Mouse (Mus musculus) myocyte (in vitro differentiated cells): ENCODE results near the gene Olfr1216. TPM values are rescaled to one million over a fixed set of nuclear protein-coding genes. Genes with fewer than 3 reads are reported as not detected.
"Not testable (repeated sequence)": the region's sequence is repeated elsewhere in the genome, so short reads cannot be mapped to it uniquely, and the experiment has no call there.

ENCODE experiments used
- H3K27me3 ChIP-seq: one replicate; pipeline ENCODE4 v1.6.1; 2011; ENCODE audit not compliant: control insufficient read depth, insufficient read depth, insufficient read length
- H3K36me3 ChIP-seq: one replicate; pipeline ENCODE4 v1.6.1; 2011; ENCODE audit not compliant: control insufficient read depth, insufficient read depth
- H3K4me2 ChIP-seq: one replicate; pipeline ENCODE4 v1.6.1; 2011; ENCODE audit warnings: low read depth, control low read depth
- H3K4me3 ChIP-seq: one replicate; pipeline ENCODE4 v1.5.1; 2011; ENCODE audit warnings: mild to moderate bottlenecking, control low read depth, moderate library complexity
- H3K79me2 ChIP-seq: one replicate; pipeline ENCODE4 v1.6.1; 2011; ENCODE audit not compliant: control insufficient read depth, insufficient read depth
- H3ac ChIP-seq: one replicate; pipeline ENCODE4 v1.6.1; 2011; ENCODE audit not compliant: control insufficient read depth, insufficient read length
- CEBPB ChIP-seq: IDR thresholded peaks from 2 replicates; pipeline ENCODE4 v1.6.1; 2011; ENCODE audit warnings: mild to moderate bottlenecking, moderate library complexity; ENCODE audit not compliant: poor library complexity, insufficient read depth, severe bottlenecking
- E2F4 ChIP-seq: IDR thresholded peaks from one replicate; pipeline ENCODE4 v1.6.1; 2011; ENCODE audit warnings: mild to moderate bottlenecking, control low read depth, moderate library complexity; ENCODE audit not compliant: insufficient read depth
- MAX ChIP-seq: IDR thresholded peaks from one replicate; pipeline ENCODE4 v1.6.1; 2011; ENCODE audit warnings: low read depth, mild to moderate bottlenecking, control low read depth
- MYOD1 ChIP-seq, 3 experiments: IDR thresholded peaks; one replicate each; pipeline ENCODE4 v1.6.1; 2011; ENCODE audit warnings: control low read depth in 2 of 3, low read depth in 2 of 3, mild to moderate bottlenecking in 2 of 3, moderate library complexity in 1 of 3; ENCODE audit not compliant: insufficient read length in 2 of 3, control insufficient read depth in 1 of 3
- MYOG ChIP-seq, 3 experiments: IDR thresholded peaks; one replicate each; pipeline ENCODE4 v1.6.1; 2011; ENCODE audit warnings: control low read depth in 2 of 3, low read depth in 2 of 3, mild to moderate bottlenecking in 2 of 3; ENCODE audit not compliant: insufficient read length in 2 of 3, control insufficient read depth in 1 of 3, insufficient read depth in 1 of 3
- POLR2A ChIP-seq: IDR thresholded peaks from one replicate; pipeline ENCODE4 v1.6.1; 2011; ENCODE audit warnings: low read depth, mild to moderate bottlenecking, control low read depth, moderate library complexity; ENCODE audit not compliant: insufficient read length
- POLR2AphosphoS2 ChIP-seq: IDR thresholded peaks from one replicate; pipeline ENCODE4 v1.6.1; 2011; ENCODE audit warnings: low read depth, control low read depth; ENCODE audit not compliant: insufficient read length
- REST ChIP-seq: IDR thresholded peaks from one replicate; pipeline ENCODE4 v1.6.1; 2011; ENCODE audit warnings: mild to moderate bottlenecking, control low read depth, moderate library complexity; ENCODE audit not compliant: insufficient read depth, insufficient read length
- SRF ChIP-seq: IDR thresholded peaks from one replicate; pipeline ENCODE4 v1.6.1; 2011; ENCODE audit warnings: low read depth; ENCODE audit not compliant: control insufficient read depth, insufficient read length
- TCF12 ChIP-seq: IDR thresholded peaks from one replicate; pipeline ENCODE4 v1.6.1; 2011; ENCODE audit warnings: mild to moderate bottlenecking, control low read depth; ENCODE audit not compliant: poor library complexity, insufficient read depth, severe bottlenecking
- TCF3 ChIP-seq: IDR thresholded peaks from one replicate; pipeline ENCODE4 v1.6.1; 2011; ENCODE audit warnings: low read depth, control low read depth; ENCODE audit not compliant: insufficient read length
- USF1 ChIP-seq: IDR thresholded peaks from one replicate; pipeline ENCODE4 v1.6.1; 2011; ENCODE audit warnings: low read depth, mild to moderate bottlenecking, control low read depth, moderate library complexity
- polyA plus RNA-seq: library from polyadenylated mRNA; unstranded; fragments of >200 nt; fragmentation: generic; extraction: Trizol; gene quantifications from one replicate; pipeline ENCODE4 v1.2.1, GENCODE M21; 2012; ENCODE audit warnings: missing spikeins

Olfr1216 gene
- not detected for polyA plus RNA-seq

DNA sequence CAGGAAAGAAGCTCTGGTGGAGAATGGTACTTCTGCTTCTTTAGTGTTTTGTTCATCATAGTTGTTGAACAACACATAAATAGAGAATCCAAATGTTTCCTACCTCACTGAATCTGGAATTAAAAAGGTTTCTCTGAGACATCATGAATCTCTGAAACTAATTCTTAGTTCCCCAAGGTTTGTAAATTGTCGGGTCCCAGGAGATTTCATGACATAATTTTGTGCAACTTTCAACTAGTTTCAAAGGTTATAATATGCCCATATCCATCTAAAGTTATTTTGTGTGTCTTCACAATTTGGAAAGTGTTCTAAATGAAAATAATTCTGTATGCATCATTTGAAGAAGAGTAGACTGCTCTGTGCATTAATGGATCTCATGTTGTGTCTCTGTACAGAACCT lies at the start of gene Olfr1216:
TSS of gene Olfr1216 (minus strand) at position 101 of the 400 bp plus-strand sequence.
- Histone ChIP-seq H3K27me3 (no peaks in the 10 kb centered on the region), H3K79me2 (no peaks in the 10 kb centered on the region), H3ac (no peak within 1 kb of the TSS), H3K4me2 (no peak within 1 kb of the TSS), H3K36me3 (no peaks in the 10 kb centered on the region), H3K4me3 (no peak within 1 kb of the TSS)
- no peak for TF ChIP-seq REST

DNA sequence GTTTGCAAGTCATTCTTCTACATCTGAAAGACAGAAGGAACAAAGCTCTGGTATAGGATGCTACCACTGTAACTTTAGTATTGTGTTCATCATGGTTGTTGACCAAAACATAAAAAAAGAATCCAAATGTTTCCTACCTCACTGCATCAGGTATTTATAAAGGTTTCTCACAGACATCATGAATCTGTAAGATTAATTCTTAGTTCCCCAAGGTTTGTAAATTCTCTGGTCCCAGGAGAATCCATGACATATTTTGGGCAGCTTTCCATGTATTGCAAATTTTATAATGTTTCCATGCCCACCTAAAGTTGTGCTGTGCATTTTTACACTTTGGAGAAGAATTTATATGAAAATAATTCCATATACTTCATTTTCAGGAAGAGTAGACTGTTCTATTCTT lies 42.9 kb upstream of the Olfr1216 start, which contains the start of gene Olfr1218:
TSS of gene Olfr1218 (minus strand) at position 101 of the 400 bp plus-strand sequence.
- Histone ChIP-seq H3K4me2 (no peak within 1 kb of the TSS), H3K4me3 (no peak within 1 kb of the TSS), H3K36me3 (no peaks in the 10 kb centered on the region), H3ac (no peak within 1 kb of the TSS), H3K27me3 (no peaks in the 10 kb centered on the region), H3K79me2 (no peaks in the 10 kb centered on the region)
- no peak for TF ChIP-seq USF1
- no peak for TF ChIP-seq REST
- no peak for TF ChIP-seq E2F4
- no peak for TF ChIP-seq MYOD1 (IDR thresholded peaks at IDR 0.05; ENCODE audit: control insufficient read depth in 1 of 3, insufficient read length in 2 of 3, low read depth in 2 of 3)

DNA sequence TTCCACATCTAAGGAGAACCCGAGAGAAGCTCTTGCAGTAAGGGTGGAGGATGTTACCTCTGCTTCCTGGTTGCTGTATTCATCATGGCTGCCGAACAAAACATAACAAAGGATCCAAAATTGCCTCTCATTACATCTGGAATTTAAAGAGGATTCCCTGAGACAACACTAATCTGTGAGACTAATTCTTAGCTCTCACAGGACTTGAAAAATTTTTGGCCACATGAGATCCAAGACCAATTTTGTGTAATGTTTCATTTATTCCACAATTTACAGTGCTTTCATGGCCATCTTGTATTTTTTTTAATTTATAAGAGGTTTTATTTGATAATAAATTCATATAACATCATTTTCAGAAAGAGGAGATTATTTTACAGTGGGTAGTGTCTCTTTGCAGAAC lies 13.8 kb upstream of the Olfr1216 start, which contains the start of gene Olfr1217:
TSS of gene Olfr1217 (minus strand) at position 101 of the 400 bp plus-strand sequence.
- Histone ChIP-seq H3K4me3 (no peak within 1 kb of the TSS), H3K4me2 (no peak within 1 kb of the TSS), H3K79me2 (no peaks in the 10 kb centered on the region), H3K36me3 (no peaks in the 10 kb centered on the region), H3K27me3 (no peaks in the 10 kb centered on the region), H3ac (no peak within 1 kb of the TSS)
- TF ChIP-seq MYOG (IDR thresholded peaks at IDR 0.05; ENCODE audit: control insufficient read depth in 1 of 3, insufficient read depth in 1 of 3, insufficient read length in 2 of 3, low read depth in 2 of 3) = no peak
- TF ChIP-seq TCF12 = no peak
- no peak for TF ChIP-seq CEBPB
- no peak for TF ChIP-seq MYOD1 (IDR thresholded peaks at IDR 0.05; ENCODE audit: control insufficient read depth in 1 of 3, insufficient read length in 2 of 3, low read depth in 2 of 3)
- TF ChIP-seq USF1 = no peak
- no peak for TF ChIP-seq SRF
- no peak for TF ChIP-seq REST
- TF ChIP-seq E2F4 = no peak
- no peak for TF ChIP-seq POLR2AphosphoS2
- TF ChIP-seq TCF3 = no peak
- no peak for TF ChIP-seq MAX
- no peak for TF ChIP-seq POLR2A

DNA sequence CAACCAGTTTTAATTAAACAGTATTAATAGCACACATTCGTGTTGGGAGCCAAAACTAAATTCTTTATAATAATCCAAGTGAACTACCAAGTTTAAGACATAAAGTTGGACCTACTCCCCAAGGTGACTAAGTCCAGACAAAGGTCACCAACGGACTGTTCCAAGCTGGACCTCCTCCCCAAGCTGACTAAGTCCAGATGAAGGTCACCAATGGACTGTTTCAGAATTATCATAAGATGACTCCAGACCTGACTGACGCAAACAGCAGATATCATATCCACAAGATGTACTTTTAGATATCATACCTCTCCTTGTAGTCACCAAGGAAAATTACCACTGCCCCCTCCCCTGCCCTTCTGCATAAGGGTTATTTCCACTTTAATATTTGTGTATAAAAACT lies 3.3 kb upstream of the Olfr1216 start:
- not testable (repeated sequence) for H3K4me3 ChIP-seq, H3K36me3 ChIP-seq, H3K79me2 ChIP-seq, H3ac ChIP-seq, H3K27me3 ChIP-seq, H3K4me2 ChIP-seq

DNA sequence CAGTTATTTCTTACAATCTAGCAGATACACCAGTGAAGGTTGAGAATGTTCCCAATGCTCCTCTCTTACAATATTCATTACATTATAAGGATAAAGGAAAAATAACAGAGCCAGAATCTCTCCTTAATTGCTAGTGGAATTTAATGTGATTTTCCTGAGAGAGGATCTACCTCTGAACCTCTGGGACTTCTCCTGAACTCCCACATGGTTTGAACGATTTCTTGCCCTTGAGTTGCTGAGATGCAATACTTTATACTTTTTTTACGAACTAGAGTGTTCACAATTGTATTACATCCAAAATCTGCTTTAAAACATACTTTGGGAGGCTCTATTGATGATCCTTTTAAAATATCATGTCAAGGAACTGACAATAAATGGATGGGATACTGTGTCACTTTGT lies 11.3 kb downstream of the Olfr1216 start, which contains the start of gene Olfr1215:
TSS of gene Olfr1215 (minus strand) at position 101 of the 400 bp plus-strand sequence.
- no peak within 1 kb of the TSS for H3ac ChIP-seq
- H3K4me3 ChIP-seq = no peak within 1 kb of the TSS
- H3K27me3 ChIP-seq = no peaks in the 10 kb centered on the region
- H3K36me3 ChIP-seq = no peaks in the 10 kb centered on the region
- H3K4me2 ChIP-seq = no peak within 1 kb of the TSS
- no peaks in the 10 kb centered on the region for H3K79me2 ChIP-seq
- no peak for TF ChIP-seq POLR2AphosphoS2
- TF ChIP-seq MYOG (IDR thresholded peaks at IDR 0.05; ENCODE audit: control insufficient read depth in 1 of 3, insufficient read depth in 1 of 3, insufficient read length in 2 of 3, low read depth in 2 of 3) = no peak

DNA sequence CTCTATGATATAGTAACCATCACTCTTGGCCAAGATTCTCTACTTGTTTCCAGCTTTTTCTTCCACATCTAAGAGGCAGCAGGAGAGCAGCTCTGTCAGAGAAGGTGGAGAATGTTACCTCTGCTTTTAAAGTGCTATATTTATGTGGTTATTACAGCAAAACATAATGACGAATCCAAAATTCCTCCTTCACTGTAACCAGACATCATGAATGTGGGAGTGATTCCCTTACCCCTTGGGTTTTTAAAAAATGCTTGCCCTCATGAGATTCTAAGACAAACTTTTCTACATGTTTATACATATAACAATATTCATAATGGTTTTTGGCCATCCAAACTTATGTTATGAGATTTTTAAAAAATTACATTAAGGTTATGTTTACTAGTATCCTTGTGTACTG lies 25.6 kb downstream of the Olfr1216 start, which contains the start of gene Olfr1214:
TSS of gene Olfr1214 (minus strand) at position 101 of the 400 bp plus-strand sequence.
- Histone ChIP-seq H3K4me3 (no peak within 1 kb of the TSS), H3K4me2 (no peak within 1 kb of the TSS), H3K79me2 (no peaks in the 10 kb centered on the region), H3K27me3 (no peaks in the 10 kb centered on the region), H3K36me3 (no peaks in the 10 kb centered on the region), H3ac (no peak within 1 kb of the TSS)
- TF ChIP-seq TCF3 (no peak), SRF (no peak), MYOD1 (IDR thresholded peaks at IDR 0.05; ENCODE audit: control insufficient read depth in 1 of 3, insufficient read length in 2 of 3, low read depth in 2 of 3) (no peak)
